Mouse (Mus musculus) cerebellum, postnatal 36 days (tissue): ENCODE measurements around the gene Frmd4b.
"Not testable (repeated sequence)": the region's sequence is repeated elsewhere in the genome, so short reads cannot be mapped to it uniquely, and the experiment has no call there.

Experiments used
- DNase-seq, 2 experiments: peaks; one replicate each; pipeline ENCODE4 v3.0.0; 2021 to 2022; ENCODE audit warnings: mixed read lengths in 2 of 2

Gene Frmd4b

DNA sequence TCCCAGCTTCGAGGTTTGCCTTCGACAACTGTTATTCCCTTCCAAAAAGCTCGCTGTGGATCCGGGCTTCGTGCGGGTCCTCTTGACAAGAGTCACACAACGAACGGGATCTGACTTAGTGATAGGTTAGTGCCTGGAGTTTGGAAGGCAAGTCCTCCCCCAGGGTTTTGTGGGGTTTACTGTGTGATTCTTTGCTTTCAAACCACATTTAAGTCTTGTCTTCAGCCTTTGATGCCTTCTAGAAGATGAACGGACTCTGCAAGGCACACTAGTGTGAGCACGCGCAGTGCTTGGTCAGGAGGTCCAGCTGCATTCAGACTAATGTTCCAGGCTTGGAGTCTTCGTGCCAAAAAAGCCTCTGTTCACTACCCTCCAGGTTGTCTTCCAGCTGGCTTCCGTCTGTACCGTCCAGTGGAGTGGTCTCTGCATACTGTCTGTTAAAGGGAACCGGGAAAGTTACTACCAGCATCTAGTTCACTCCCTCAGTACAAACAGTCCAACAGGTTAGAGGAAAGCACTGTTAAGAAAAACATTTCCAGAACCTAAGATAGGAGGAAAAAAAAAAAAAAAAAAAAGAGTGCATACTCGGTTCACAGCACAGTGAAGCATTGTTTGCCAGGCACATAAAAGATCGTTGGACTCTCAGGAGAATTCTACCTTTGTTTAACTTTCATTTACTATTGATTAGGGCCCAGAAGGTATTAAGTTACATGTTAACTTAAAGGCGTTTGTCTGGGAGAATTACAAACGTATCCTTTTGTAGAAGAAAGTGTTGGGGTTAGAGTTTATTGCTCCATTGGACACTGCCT, 329.1 kb downstream of the Frmd4b start:
- no peak for DNase-seq

DNA sequence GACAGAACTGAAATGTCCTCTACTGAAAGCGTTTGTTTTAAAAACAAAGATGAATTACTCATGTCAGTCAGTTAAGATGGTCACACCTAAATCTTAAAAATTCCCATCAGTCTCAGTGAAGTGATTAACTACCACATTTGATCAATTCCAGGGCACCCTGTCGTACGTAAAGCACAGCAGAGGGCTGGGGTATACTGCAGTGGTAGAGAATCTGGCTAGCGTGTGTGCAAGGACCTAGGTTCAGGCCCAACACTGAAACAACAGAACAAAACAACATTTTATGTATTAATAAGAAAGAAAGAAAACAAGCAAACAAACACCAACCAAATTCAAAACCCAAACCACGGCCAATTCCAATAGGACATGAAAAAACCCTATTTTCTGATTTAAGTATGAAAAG, 331.0 kb downstream of the Frmd4b start:
- DNase-seq, result no peak

DNA sequence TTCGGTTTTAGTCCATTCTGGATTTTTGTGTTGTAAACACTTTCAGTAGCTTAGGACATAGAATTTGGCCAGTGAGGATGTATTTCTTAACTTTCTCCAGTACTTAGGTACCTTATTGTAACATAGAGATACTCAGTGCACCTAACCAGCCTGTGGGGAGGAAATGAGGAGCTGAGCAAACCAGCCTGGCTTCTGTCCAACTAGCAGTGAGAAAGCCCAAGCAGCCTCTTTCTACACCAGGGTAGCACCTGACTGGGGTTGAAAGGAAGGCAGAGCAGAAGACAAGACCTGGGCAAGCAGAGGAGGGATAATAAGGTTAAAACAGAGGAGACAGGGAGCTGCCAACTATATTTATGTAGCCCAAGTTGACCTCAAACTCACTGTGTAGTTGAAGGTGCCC, 333.7 kb downstream of the Frmd4b start:
- no peak for DNase-seq

DNA sequence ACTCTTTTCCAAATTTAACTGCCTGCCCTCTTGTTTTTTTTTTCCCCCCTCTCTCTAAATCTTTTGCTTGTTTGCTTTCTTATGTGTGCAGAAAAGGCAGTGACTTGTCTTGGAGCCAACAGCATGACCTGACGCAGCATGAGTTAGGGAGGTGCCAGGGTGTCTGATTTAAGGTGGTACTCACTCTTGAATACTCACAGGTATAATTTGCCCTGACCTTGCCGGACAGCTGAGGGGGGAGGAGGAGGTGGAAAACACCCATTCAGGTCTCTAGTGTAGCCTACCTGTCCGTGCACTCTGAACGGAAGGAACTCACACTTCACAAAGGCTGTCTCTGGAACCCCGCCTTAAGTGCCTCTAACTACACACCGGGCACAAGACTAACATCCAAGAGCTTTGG, 338.5 kb downstream of the Frmd4b start:
- no peak for DNase-seq

DNA sequence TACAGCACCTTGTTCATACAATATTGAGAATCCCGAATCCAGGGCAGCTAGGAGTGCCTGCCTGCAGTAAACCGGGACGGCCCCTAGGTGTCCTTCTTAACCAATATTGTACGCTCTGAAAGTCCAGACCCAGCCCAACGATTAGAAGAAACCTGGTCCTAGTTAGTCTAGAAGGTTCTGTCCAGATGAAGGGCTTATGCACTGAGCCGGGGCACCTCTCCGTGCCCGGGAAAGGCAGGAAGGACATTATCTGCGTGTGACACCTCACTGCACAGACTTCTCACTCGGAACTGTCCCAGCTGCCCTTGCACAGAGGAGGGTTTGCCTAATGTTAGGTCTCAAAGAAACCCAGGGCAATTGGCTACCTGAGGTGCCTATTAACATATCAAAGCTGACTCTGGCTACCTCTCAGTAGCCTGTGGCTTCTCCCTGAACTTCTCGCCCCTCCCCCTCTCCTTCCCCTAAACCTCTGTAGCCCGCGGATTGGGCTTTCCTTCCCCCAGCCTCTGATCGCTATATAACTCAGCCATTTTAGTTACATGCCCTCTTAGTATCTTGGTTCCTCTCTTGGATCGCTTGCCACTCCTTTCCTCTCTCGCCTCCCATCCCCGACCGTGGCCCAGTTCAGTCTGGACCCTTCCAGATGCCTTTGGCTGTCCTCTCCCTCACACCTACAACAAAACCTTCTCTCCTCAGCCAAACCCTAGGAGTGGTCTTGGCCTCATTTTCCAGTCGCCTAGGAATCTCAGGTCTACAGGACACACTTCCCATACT, 339.1 kb downstream of the Frmd4b start:
- DNase-seq, result peak; percentile 73 to 82

DNA sequence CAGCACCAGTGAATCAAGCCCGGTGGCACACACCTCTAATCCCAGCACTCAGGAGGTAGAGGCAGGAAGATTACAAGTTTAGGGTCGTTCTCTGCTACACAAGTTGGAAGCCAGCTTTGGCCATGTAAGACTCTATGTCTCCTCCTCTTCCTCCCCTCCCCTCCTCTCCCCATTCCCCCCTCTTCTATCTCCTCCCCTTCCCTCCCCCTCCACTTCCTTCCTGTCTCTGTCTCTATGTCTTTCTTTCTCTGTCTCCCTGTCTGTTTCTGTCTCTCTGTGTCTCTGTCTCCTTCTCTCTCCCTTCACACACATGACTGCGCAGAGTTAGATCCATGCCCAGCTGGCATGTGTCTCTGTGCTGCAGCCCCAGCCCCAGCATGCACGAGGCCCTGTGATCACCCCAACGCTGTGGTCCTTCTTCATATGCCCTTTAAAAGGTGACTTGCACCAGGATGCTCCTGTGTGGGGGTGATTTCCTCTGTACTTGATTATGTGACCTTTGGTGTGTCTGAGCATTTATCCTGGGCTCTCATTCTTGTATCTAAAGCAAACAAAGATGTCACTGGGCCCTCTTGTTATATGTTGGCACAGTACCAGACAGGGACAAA, 340.3 kb downstream of the Frmd4b start:
- no peak for DNase-seq

DNA sequence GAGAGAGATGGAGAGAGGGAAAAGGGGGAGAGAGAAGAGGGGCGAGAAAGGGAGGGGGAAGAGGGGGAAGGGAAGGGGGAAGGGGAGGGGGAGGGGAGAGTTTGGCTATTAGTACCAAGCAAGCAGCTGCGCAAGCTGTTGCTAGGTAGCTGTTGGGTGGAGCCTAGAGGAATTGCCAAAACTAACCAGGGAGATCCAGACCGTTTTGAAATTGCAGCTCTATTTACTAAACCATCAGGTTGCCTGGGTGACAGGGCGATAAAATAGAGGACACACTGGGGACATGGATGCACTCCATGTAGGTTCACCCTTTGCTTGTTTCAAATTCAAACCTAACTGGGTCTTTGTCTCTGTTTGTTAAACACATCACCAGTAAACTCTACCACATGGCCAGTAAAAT, 341.0 kb downstream of the Frmd4b start:
- DNase-seq, result no peak

DNA sequence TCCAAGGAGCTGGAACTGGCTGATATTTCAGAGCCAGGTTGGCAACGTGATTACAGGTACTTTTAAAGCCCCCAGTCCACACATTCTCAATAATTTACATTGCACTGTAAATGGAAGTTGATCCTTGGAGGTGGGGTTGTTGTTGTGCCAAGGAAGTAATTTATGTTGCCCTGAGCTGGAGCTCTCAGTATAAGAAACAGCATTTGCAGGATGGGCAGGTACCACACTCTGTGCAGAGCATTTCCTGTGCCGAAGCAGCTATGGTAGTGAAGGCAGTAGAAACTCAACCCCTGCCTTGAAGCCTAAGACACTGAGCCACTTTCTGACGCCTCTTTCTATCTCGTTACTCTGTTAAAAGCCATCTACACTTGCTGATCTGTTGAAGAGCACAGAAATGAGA, 341.6 kb downstream of the Frmd4b start:
- no peak for DNase-seq

DNA sequence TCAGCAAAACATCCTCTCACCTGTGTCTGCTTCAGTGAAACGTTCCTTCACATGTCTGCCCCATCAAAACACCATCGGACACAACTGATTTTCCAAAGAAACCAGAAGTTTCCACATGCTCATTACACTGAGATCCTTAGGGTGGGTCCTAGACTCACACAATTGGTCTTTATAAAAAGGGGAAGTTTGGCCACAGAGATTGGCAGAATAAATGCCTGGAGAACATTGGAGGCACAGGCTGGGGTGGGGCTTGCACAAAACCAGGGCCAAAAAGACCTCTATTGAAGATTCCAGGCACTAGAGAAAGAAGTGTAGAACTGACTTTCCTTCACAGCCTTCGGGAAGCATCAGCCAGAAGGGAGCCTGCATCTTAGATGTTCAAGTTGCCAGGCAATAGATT, 343.6 kb downstream of the Frmd4b start:
- no peak for DNase-seq

DNA sequence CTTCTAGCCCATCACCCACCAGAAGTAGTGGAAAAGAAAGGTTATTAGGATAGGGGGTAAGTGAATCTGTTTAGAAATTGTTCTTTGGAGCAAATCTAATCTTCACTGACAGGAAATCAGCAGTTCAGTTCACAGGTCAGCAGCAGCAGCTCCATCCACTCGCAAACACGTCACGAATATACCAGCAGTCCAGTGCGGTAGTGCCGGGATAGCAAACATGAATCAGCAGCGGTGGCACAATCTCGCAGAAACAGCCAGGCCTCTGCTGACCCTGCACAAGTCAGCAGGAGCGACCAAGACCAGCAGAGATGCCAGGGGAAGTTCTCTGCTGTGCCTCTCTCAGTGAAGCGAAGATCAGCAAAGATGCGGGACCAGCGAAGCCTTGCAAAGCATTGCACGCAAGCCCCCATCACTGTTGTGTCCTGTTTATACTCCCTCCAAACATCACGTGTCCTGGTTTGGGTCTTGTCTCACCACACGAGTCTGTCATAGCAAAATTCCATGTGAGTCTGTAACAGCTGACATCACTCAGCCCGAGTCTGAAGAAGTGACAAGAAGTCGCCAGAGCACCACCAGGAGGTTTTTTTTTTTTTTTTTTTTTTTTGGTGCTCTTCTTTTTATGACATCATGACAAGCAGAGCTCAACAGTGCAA, 344.2 kb downstream of the Frmd4b start:
- no peak for DNase-seq

DNA sequence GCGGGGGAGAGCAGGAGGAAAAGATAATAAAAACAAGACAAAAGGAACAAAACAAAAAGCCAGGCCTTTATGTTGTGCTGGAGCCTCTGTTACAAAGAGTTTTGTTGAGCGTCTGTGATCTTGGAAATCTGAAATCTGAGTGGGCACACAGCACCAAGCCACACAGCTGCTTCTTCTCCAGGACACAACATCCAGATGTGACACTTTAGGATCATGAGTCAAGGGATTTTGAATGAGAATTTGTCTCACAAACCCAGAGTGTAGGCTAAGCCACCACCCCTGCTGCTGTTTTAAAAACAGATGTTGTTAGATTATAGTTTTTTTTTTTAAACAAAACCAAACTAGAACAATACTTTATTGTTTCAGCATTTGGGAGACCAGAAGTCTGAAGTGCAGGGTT, 345.0 kb downstream of the Frmd4b start:
- DNase-seq, result no peak

DNA sequence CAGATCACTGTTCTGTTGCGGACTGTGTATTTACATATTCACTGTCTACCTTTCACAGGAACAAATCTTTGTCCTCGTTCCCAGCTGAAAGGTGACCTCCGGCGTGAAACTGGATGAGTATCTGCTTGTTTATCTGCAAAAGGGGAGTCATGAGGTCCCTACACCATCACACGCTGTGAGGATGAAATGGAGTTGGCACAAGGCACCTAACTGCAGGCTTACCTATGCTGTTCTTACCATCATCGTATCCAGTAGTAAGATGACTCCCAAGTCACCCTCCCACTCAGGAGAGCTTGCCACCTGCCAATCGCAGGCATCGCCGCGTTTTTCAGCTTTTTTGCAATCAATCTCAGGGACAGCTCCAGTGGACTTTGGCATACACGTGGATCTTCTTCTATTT, 347.7 kb downstream of the Frmd4b start:
- DNase-seq, result no peak

DNA sequence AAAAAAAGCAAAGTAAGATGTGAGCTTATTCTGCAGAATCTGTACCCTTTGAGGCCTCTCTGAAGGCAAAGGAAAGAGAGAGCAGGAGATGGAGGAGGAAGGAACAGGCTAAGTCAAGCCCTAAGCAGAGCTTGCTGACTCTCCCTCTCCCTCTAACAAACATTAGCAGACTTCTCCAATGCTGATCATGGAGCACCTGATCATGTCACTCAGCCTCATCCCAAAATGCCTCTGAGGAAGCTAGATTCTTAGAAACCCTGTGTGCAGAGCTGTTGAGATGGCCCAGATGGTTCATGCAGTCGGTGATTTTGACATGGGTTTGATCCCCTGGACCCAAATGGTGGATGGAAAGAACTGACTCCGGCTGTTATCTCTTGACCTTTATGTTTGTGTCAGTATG, 350.2 kb downstream of the Frmd4b start:
- DNase-seq, result no peak

DNA sequence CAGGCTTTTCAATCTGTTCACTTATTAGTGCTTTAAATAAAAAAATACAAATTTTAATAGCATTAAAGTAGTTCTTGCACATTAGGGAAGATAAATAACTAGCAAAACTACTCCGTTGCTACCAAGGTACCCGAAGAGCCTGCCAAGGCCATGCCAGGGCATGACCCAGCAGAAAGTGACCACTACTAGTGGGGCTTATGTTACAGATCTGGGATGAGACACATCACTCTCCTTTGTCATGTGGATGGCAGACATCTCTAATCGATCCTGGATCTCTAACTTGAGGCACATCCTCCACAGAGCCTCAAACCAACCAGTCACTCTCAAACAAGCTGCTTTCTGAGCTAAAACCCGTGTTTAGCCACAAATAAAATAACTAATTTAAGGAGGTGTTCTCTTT, 350.7 kb downstream of the Frmd4b start:
- DNase-seq, result no peak

DNA sequence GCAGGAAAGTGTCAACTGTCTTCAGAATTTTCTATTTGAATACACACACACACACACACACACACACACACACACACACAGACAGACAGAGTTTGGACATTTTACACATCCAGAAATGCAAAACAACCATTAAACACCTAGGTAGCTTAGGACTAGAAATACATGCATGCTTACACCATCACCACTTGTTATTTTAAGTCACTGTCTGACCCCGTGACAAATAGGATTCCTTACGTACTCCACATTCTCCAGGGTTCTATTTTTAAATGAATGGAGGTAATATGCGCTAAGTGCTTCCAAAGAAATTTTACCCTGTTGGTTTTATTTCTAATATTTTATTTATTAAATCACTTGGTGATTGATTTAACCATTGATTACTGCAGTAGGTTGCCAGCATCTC, 351.6 kb downstream of the Frmd4b start:
- no peak for DNase-seq

DNA sequence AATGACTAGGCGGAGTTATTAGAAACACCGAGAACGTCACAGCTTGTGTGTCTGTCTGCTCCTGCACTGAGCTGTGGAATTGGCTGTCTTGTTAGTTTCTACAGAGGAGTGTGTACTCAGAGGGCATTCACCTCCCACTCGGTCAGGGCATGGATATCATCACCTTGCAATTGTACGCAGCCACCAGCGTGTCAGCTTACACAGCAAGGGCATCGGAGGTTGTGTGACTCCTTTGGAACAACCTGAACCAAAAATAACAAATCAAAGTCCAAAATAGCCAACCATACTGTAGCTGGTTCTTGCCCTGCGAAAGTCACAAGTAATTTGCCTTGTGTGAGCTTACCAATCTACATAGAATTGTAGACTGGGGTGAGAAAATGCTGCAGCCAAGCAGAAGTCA, 352.1 kb downstream of the Frmd4b start:
- no peak for DNase-seq

DNA sequence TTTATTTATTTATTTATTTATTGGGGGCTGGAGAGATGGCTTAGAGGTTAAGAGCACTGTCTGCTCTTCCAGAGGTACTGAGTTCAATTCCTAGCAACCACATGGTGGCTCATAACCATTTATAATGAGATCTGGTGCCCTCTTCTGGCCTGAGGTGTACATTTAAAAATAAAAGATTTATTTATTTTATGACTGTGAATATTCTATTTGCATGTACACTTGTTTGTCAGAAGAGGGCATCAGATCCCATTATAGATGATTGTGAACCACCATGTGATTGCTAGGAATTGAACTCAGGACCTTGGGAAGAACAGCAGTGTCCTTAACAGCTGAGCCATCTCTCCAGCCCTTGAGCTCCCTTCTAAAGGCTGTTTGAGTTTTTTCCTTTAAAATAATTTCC, 353.6 kb downstream of the Frmd4b start:
- DNase-seq, result not testable (repeated sequence)

DNA sequence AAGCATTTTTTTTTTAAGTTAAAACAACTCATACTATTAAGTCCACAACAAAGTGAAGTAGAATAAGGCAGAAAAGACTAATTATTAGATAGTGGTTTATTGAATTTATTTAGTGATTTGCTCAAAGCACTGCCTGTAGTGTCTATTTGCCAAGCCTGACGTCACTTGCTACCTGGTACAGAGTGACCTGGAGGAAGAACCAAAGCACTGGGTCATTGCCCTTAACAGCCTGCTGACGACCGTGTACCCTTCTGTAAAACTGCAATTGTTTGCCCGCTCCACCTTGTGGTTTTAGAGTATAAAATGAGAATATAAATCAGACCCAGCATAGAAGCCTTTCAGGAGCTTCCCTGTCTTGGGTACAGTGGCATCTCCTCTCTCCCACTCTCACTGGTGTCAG, 355.1 kb downstream of the Frmd4b start:
- DNase-seq, result no peak

DNA sequence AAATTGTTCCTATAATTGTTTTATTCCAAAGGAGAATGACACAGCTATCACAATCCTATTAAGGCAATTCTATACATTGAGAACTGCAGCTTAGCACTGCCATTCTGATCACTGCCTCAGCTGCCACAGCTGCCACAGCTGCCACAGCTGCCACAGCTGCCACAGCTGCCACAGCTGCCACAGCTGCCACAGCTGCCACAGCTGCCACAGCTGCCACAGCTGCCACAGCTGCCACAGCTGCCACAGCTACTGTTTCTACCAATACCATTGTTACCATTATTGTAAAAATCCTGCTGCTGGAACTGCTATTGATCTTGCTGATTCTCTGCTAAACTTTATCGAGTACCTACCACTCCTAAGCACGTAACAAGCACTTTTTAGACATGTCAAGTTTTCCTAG, 357.4 kb downstream of the Frmd4b start:
- DNase-seq, result not testable (repeated sequence)

DNA sequence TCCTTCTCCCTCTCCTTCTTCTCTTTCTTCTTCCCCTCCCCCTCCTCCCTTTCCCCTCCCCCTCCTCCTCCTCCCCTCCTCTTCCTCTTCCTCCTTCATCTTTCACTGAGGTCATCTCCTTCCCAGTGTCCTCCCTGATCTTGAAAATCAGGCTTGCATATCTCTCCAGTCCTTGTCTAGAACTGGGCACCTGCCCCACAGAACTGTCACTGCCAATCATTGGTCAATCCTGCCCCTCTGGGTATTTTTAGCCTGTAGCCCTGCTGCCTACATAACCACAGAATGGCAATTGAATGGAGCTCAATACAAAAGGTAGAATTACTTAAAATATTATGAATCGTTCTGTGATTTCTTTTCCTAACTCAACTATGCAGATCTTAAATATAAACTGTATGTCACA, 358.9 kb downstream of the Frmd4b start:
- DNase-seq, result no peak

DNA sequence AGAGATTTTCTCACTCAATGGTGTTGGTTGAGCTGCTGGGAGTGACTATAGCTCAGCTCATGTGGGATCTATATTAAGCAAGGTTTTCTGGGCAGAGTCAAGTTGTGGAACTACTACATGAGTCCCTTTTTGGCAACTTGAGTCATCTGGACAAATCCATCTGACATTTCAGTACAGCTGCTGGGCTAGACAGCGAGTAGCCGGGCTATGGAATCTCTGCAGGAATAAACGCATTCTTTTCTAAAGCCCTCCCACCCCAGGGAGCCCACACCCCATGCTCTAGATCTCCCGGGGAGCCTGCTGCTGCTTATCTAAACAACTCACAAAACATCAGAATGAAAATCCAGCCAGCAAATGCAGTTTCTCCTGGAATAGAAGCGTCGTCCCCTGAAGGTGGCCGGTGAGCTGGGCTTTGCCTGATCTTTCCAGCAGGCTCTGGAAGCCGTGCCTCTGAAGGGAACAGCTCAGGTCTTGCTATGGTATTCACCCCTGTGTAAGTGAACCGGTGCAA, 364.6 kb downstream of the Frmd4b start, which contains the start of gene Lmod3:
Gene Lmod3, minus strand, starts transcription at position 49 of the 511 bp plus-strand sequence.
- DNase-seq, result no peak

DNA sequence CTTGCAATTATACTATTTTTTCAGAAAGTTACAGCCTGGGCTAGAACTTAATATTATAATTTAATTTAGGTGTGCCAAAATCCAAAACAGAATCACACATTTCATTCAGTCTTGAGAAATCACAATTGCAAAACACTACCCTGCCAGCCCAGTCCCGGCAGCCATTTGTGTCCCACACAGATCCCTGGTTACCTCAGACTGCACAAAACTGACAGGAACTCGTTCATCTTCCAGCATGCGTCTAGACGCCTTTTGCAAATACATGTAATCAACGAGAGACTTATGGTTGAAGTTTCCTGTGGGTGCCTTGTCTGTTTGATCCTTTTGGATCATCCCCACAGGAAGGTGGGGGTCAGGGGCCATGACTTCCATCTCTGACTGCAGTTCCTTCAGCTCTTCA, 365.3 kb downstream of the Frmd4b start:
- no peak for DNase-seq

DNA sequence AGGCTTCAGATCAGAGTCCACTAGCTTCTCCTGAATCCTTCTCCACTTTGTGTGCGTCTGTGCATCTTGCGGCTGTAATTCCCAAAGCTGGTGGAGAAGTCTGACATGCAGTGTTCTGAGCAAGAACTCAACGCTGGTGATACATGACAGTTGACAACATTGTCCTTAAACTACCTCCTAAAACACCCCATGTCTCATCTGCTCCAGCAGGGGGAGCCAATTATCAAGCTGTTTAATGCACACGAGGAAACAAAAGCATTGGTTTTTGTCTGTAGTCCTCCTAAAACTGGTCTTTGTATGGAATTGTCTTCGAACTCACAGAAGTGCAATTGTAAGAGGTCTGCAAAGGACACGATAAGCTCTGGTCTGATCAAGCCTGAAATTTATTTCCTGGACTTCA, 366.4 kb downstream of the Frmd4b start:
- peak; percentile 29 to 47 for DNase-seq
